In genomic region chr11:20585297-20585696, GRCm38 (mm10) we compare ENCODE assay signal across 19 mouse cellular contexts.
"Had no signal": no experiment of that assay in that cellular context is flagged by ENCODE, and none has a peak within 500 bp of the region (broad histone marks: within the 10 kb centered on the region; RNA-seq: fewer than 3 reads in every experiment).

No protein-coding gene starts in this region.

- H3K36me3 ChIP-seq: lung, embryonic 15.5 days; midbrain, embryonic 13.5 days; midbrain, embryonic 15.5 days; neural tube, embryonic 13.5 days; neural tube, embryonic 15.5 days had no signal

- H3K27me3 ChIP-seq: lung, embryonic 15.5 days; midbrain, embryonic 13.5 days; midbrain, embryonic 15.5 days; neural tube, embryonic 13.5 days; neural tube, embryonic 15.5 days had no signal

- H3K4me3 ChIP-seq: lung, embryonic 15.5 days; megakaryocyte, embryonic 14.5 days; midbrain, embryonic 13.5 days; midbrain, embryonic 15.5 days; neural tube, embryonic 13.5 days; neural tube, embryonic 15.5 days had no signal

- DNase-seq: lung, adult 2 months; lung, postnatal 14 days; lung, postnatal 36 days; retina, postnatal 1 day; right cerebral cortex, adult 18-20 months; right cerebral cortex, postnatal 25 days; right cerebral cortex, postnatal 4 days; spleen, adult 18-20 months; thymus, adult 18-20 months; thymus, postnatal 14 days; thymus, postnatal 36 days had no signal

- H3K9me3 ChIP-seq: lung, embryonic 15.5 days; megakaryocyte, embryonic 14.5 days; midbrain, embryonic 13.5 days; midbrain, embryonic 15.5 days; neural tube, embryonic 13.5 days; neural tube, embryonic 15.5 days had no signal

- H3K27ac ChIP-seq: lung, embryonic 15.5 days; macrophage; midbrain, embryonic 13.5 days; midbrain, embryonic 15.5 days; neural tube, embryonic 13.5 days; neural tube, embryonic 15.5 days had no signal

- H3K4me1 ChIP-seq: midbrain, embryonic 13.5 days; midbrain, embryonic 15.5 days; neural tube, embryonic 15.5 days had no signal

- H3K4me2 ChIP-seq: lung, embryonic 15.5 days; midbrain, embryonic 11.5 days; midbrain, embryonic 13.5 days; midbrain, embryonic 15.5 days; neural tube, embryonic 13.5 days; neural tube, embryonic 15.5 days had no signal
